Mouse (Mus musculus) limb, embryonic 14.5 days (tissue): ENCODE data around the gene Prkce. TPM values are rescaled to one million over a fixed set of nuclear protein-coding genes. Genes with fewer than 3 reads are reported as not detected.

ENCODE experiments used
- ATAC-seq: fragments of 200-750 bp; cut with Nextera tagmentation; 2 replicates; pipeline ENCODE4 v1.8.0; 2017; ENCODE audit warnings: low read depth, moderate number of reproducible peaks, moderate TSS enrichment; ENCODE audit not compliant: low FRiP score
- DNase-seq: peaks from one replicate; pipeline ENCODE4 v3.0.0-alpha.2; 2015; ENCODE audit warnings: low spot score
- H3K27ac ChIP-seq: fragments of 300-500 bp; sonication (generic); replicated peaks from 2 replicates; pipeline ENCODE4 v1.5.1; 2014; ENCODE audit warnings: low read depth, mild to moderate bottlenecking, low read length, moderate library complexity, mixed read lengths
- H3K27me3 ChIP-seq: fragments of 300-500 bp; sonication (generic); 2 replicates; pipeline ENCODE4 v1.6.1; 2014; ENCODE audit warnings: low read length, mixed read lengths; ENCODE audit not compliant: control insufficient read depth, insufficient read depth
- H3K36me3 ChIP-seq: fragments of 300-500 bp; sonication (generic); 2 replicates; pipeline ENCODE4 v1.6.1; 2014; ENCODE audit warnings: mild to moderate bottlenecking, low read length, moderate library complexity, mixed read lengths; ENCODE audit not compliant: control insufficient read depth, insufficient read depth
- H3K4me1 ChIP-seq: fragments of 300-500 bp; sonication (generic); 2 replicates; pipeline ENCODE4 v1.6.1; 2014; ENCODE audit warnings: antibody characterized with exemption, low read length, mixed read lengths; ENCODE audit not compliant: control insufficient read depth, insufficient read depth
- H3K4me2 ChIP-seq: fragments of 300-500 bp; sonication (generic); replicated peaks from 2 replicates; pipeline ENCODE4 v1.6.1; 2014; ENCODE audit warnings: low read depth, mild to moderate bottlenecking, low read length, moderate library complexity; ENCODE audit not compliant: severe bottlenecking
- H3K4me3 ChIP-seq: fragments of 300-500 bp; sonication (generic); replicated peaks from 2 replicates; pipeline ENCODE4 v1.5.1; 2014; ENCODE audit warnings: low read length
- H3K9ac ChIP-seq: fragments of 300-500 bp; sonication (generic); 2 replicates; pipeline ENCODE4 v1.6.1; 2014; ENCODE audit warnings: mild to moderate bottlenecking, low read depth, low read length, moderate library complexity; ENCODE audit not compliant: severe bottlenecking
- H3K9me3 ChIP-seq: fragments of 300-500 bp; sonication (generic); 2 replicates; pipeline ENCODE4 v1.6.1; 2016; ENCODE audit warnings: low read length; ENCODE audit not compliant: control insufficient read depth
- POLR2A ChIP-seq: fragments of 200-500 bp; IDR thresholded peaks from 2 replicates; pipeline ENCODE4 v1.8.0; 2012; ENCODE audit warnings: inconsistent platforms, mild to moderate bottlenecking, moderate library complexity, borderline replicate concordance; ENCODE audit not compliant: insufficient read depth, insufficient read length; ENCODE audit errors: extremely low read depth
- WGBS: fragments of 180-500 bp; shearing (Covaris S2); extraction: QIAGEN DNeasy Blood & Tissue Kit; methylation state at CpG from one replicate; pipeline ENCODE4 v1.1.7; 2014; 5-methylcytosine and 5-hydroxymethylcytosine counted together
- polyA plus RNA-seq, 2 experiments: library from polyadenylated mRNA; depleted of rRNA in 1 of 2; stranded (reverse) in 1 of 2; unstranded in 1 of 2; fragments of >200 nt; fragmentation: Nextera tagmentation in 1 of 2; extraction: Ambion mirVana in 1 of 2; gene quantifications; 2 replicates each; pipeline versions ENCODE4 v1.2.1 to v1.2.3; 2012 to 2014

The Prkce gene
- polyA plus RNA-seq, 2 experiments: 4.7 to 9.3 TPM

GRCm38 (mm10) chr17:86560499-86560898, 392.9 kb downstream of the Prkce start:
- Histone ChIP-seq H3K4me3 (no peak overlapping the region), H3K36me3 (no peaks in the 10 kb centered on the region), H3K27me3 (no peaks in the 10 kb centered on the region), H3K9me3 (no peaks in the 10 kb centered on the region), H3K9ac (no peak overlapping the region), H3K27ac (no peak overlapping the region), H3K4me2 (no peak overlapping the region), H3K4me1 (no peaks in the 10 kb centered on the region)
- ATAC-seq (no peak), DNase-seq (no peak)
- WGBS: 75% methylated on average over 3 of the region's 3 CpGs
- no peak for TF ChIP-seq POLR2A

GRCm38 (mm10) chr17:86570491-86570890, 402.9 kb downstream of the Prkce start:
- TF ChIP-seq POLR2A: no peak

GRCm38 (mm10) chr17:86571266-86571665, 403.7 kb downstream of the Prkce start:
- Histone ChIP-seq H3K4me2 (no peak overlapping the region), H3K27ac (no peak overlapping the region), H3K9me3 (no peaks in the 10 kb centered on the region), H3K27me3 (no peaks in the 10 kb centered on the region), H3K36me3 (no peaks in the 10 kb centered on the region), H3K9ac (no peak overlapping the region), H3K4me3 (no peak overlapping the region), H3K4me1 (no peaks in the 10 kb centered on the region)
- ATAC-seq (no peak), DNase-seq (no peak)
- TF ChIP-seq POLR2A: no peak
- WGBS: 91% methylated on average over 3 of the region's 3 CpGs

More at GRCm38 (mm10) chr17:86570491-86570890, 402.9 kb downstream of the Prkce start:
- DNase-seq (no peak), ATAC-seq (no peak)
- H3K4me3 ChIP-seq: no peak overlapping the region
- no peak overlapping the region for H3K27ac ChIP-seq
- no peaks in the 10 kb centered on the region for H3K4me1 ChIP-seq
- H3K36me3 ChIP-seq: no peaks in the 10 kb centered on the region
- H3K4me2 ChIP-seq: no peak overlapping the region
- WGBS: 84% methylated on average over 5 of the region's 5 CpGs
- no peaks in the 10 kb centered on the region for H3K9me3 ChIP-seq
- no peak overlapping the region for H3K9ac ChIP-seq
- H3K27me3 ChIP-seq: no peaks in the 10 kb centered on the region

GRCm38 (mm10) chr17:86572136-86572535, 404.6 kb downstream of the Prkce start:
- Histone ChIP-seq H3K4me2 (no peak overlapping the region), H3K9ac (no peak overlapping the region), H3K9me3 (no peaks in the 10 kb centered on the region), H3K4me1 (no peaks in the 10 kb centered on the region), H3K4me3 (no peak overlapping the region), H3K36me3 (no peaks in the 10 kb centered on the region), H3K27ac (no peak overlapping the region), H3K27me3 (no peaks in the 10 kb centered on the region)
- ATAC-seq (no peak), DNase-seq (no peak)
- WGBS: 77% methylated on average over 6 of the region's 6 CpGs
- no peak for TF ChIP-seq POLR2A

- H3K4me1 ChIP-seq: no peaks in the 10 kb centered on the region
- H3K27me3 ChIP-seq: no peaks in the 10 kb centered on the region
- DNase-seq: no peak
- H3K36me3 ChIP-seq: no peaks in the 10 kb centered on the region
- WGBS: 58% methylated on average over 8 of the region's 8 CpGs
- H3K9me3 ChIP-seq: no peaks in the 10 kb centered on the region
- no peak overlapping the region for H3K9ac ChIP-seq
- H3K27ac ChIP-seq: no peak overlapping the region
- no peak overlapping the region for H3K4me2 ChIP-seq
- ATAC-seq: no peak
- H3K4me3 ChIP-seq: no peak overlapping the region
- TF ChIP-seq POLR2A: no peak
Observed at GRCm38 (mm10) chr17:86572576-86572975, 405.0 kb downstream of the Prkce start.
